Mouse (Mus musculus): ENCODE data around the gene Srsf6. TPM values are rescaled to one million over a fixed set of nuclear protein-coding genes. Genes with fewer than 3 reads are reported as not detected.

Gene Srsf6
- polyA plus RNA-seq, 1 experiment = 113 TPM

GRCm38 (mm10) chr2:162975157-162975775 lies 43.9 kb downstream of the Srsf6 start:
- no peak for DNase-seq (ENCODE audit: low read depth in 1 of 2, low spot score in 2 of 2)
- Histone ChIP-seq H3K27ac (ENCODE audit: insufficient read depth, low read length) (no peak overlapping the region), H3K4me3 (ENCODE audit: extremely low read depth, insufficient read depth, insufficient read length) (no peak overlapping the region), H3K36me3 (ENCODE audit: control insufficient read depth, insufficient read depth, low read length) (no peaks in the 10 kb centered on the region), H3K4me1 (ENCODE audit: control insufficient read depth, insufficient read depth, insufficient read length) (no peaks in the 10 kb centered on the region; the same call in 1 of the 2 replicates), H3K27me3 (ENCODE audit: control insufficient read depth, insufficient read depth, low read length) (no peaks in the 10 kb centered on the region)
- WGBS = 84% methylated on average over 11 of the region's 11 CpGs
- no peak for TF ChIP-seq POLR2A (IDR thresholded peaks at IDR 0.05; ENCODE audit: low read depth, low read length)
- TF ChIP-seq CTCF (IDR thresholded peaks at IDR 0.05; ENCODE audit: extremely low read depth, insufficient read depth, insufficient read length, insufficient replicate concordance) = no peak

- DNase-seq (ENCODE audit: low read depth in 1 of 2, low spot score in 2 of 2) = no peak
- Histone ChIP-seq H3K4me1 (ENCODE audit: control insufficient read depth, insufficient read depth, insufficient read length) (no peaks in the 10 kb centered on the region; the same call in 1 of the 2 replicates), H3K36me3 (ENCODE audit: control insufficient read depth, insufficient read depth, low read length) (no peaks in the 10 kb centered on the region), H3K27ac (ENCODE audit: insufficient read depth, low read length) (no peak overlapping the region), H3K4me3 (ENCODE audit: extremely low read depth, insufficient read depth, insufficient read length) (no peak overlapping the region), H3K27me3 (ENCODE audit: control insufficient read depth, insufficient read depth, low read length) (no peaks in the 10 kb centered on the region)
- 45% methylated on average over 4 of the region's 4 CpGs for WGBS
- TF ChIP-seq CTCF (IDR thresholded peaks at IDR 0.05; ENCODE audit: extremely low read depth, insufficient read depth, insufficient read length, insufficient replicate concordance) (no peak), POLR2A (IDR thresholded peaks at IDR 0.05; ENCODE audit: low read depth, low read length) (no peak)
These were observed 44.7 kb downstream of the Srsf6 start for GRCm38 (mm10) chr2:162976001-162976400.

GRCm38 (mm10) chr2:162984381-162984780 lies 53.1 kb downstream of the Srsf6 start:
- Histone ChIP-seq H3K4me1 (ENCODE audit: control insufficient read depth, insufficient read depth, insufficient read length) (no peaks in the 10 kb centered on the region), H3K27me3 (ENCODE audit: control insufficient read depth, insufficient read depth, low read length) (no peaks in the 10 kb centered on the region), H3K36me3 (ENCODE audit: control insufficient read depth, insufficient read depth, low read length) (no peaks in the 10 kb centered on the region), H3K27ac (ENCODE audit: insufficient read depth, low read length) (no peak overlapping the region), H3K4me3 (ENCODE audit: extremely low read depth, insufficient read depth, insufficient read length) (no peak overlapping the region)
- 87% methylated on average over 6 of the region's 6 CpGs for WGBS
- no peak for DNase-seq (ENCODE audit: low read depth in 1 of 2, low spot score in 2 of 2)
- TF ChIP-seq POLR2A (IDR thresholded peaks at IDR 0.05; ENCODE audit: low read depth, low read length) (no peak), CTCF (IDR thresholded peaks at IDR 0.05; ENCODE audit: extremely low read depth, insufficient read depth, insufficient read length, insufficient replicate concordance) (no peak)

GRCm38 (mm10) chr2:162985923-162986322 lies 54.6 kb downstream of the Srsf6 start:
- WGBS = 63% methylated on average over 3 of the region's 3 CpGs
- Histone ChIP-seq H3K4me3 (ENCODE audit: extremely low read depth, insufficient read depth, insufficient read length) (no peak overlapping the region), H3K27ac (ENCODE audit: insufficient read depth, low read length) (no peak overlapping the region), H3K27me3 (ENCODE audit: control insufficient read depth, insufficient read depth, low read length) (no peaks in the 10 kb centered on the region), H3K36me3 (ENCODE audit: control insufficient read depth, insufficient read depth, low read length) (no peaks in the 10 kb centered on the region), H3K4me1 (ENCODE audit: control insufficient read depth, insufficient read depth, insufficient read length) (no peaks in the 10 kb centered on the region)
- no peak for DNase-seq (ENCODE audit: low read depth in 1 of 2, low spot score in 2 of 2)
- TF ChIP-seq CTCF (IDR thresholded peaks at IDR 0.05; ENCODE audit: extremely low read depth, insufficient read depth, insufficient read length, insufficient replicate concordance) = no peak
- TF ChIP-seq POLR2A (IDR thresholded peaks at IDR 0.05; ENCODE audit: low read depth, low read length) = no peak

Other genes with a start within 250 kb of the Srsf6 start
- 0.05 and 0.19 TPM in 2 replicates for gene L3mbtl1, start 11.9 kb downstream of the Srsf6 start, polyA plus RNA-seq (2012; rRNA removed)
- 0.02 and 0.05 TPM in 2 replicates for gene Sgk2, start 55.8 kb downstream of the Srsf6 start, polyA plus RNA-seq (2012; rRNA removed)
- gene Ift52, start 85.8 kb downstream of the Srsf6 start, polyA plus RNA-seq (2012; rRNA removed) = 13.6 and 14.1 TPM in 2 replicates
- gene Mybl2, start 123.2 kb downstream of the Srsf6 start, polyA plus RNA-seq (2012; rRNA removed) = 6.5 and 10.5 TPM in 2 replicates
- not detected in 2 replicates for gene Gtsf1l, start 156.3 kb downstream of the Srsf6 start, polyA plus RNA-seq (2012; rRNA removed)

All from spleen, adult 2 months (tissue).